Mouse (Mus musculus) testis, adult 2 months (tissue): ENCODE results near the gene Rbl1.

Source experiments
- CTCF ChIP-seq: fragments of 200-500 bp; IDR thresholded peaks from 2 replicates; pipeline ENCODE4 v1.5.1; 2012; ENCODE audit warnings: low read depth, mild to moderate bottlenecking, inconsistent platforms, low read length, moderate library complexity; ENCODE audit not compliant: control insufficient read depth, insufficient read depth, insufficient replicate concordance
- POLR2A ChIP-seq: fragments of 200-500 bp; IDR thresholded peaks from 2 replicates; pipeline ENCODE4 v1.6.1; 2012; ENCODE audit warnings: low read depth, mild to moderate bottlenecking, inconsistent platforms, low read length, moderate library complexity; ENCODE audit not compliant: control insufficient read depth

GRCm38 (mm10) chr2:157116964-157117363 lies 87.4 kb downstream of the Rbl1 start:
- no peak for TF ChIP-seq POLR2A
- TF ChIP-seq CTCF = no peak
